In the genomic region with DNA sequence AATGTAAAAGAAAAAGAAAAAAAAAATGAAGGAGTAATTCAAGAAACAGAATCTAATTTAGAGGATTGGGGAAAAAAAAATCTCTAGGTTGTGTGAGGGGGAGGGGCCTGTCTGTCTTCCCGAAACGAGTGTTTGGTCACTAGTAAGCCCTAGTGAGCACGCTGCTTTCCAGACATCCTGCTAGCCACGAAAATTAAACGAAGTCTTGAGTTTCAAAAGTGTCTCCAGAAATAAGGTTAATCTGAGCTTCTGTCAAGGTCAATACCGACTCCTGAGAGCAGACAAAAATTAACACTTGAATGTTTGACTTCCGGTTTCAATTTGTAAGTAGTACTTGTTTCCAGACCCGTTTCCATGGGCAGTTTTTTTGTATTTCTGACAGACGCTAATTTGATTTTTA, we compare ENCODE assay signal across 8 mouse cellular contexts. TPM values are rescaled to one million over a fixed set of nuclear protein-coding genes. Genes with fewer than 3 reads are reported as not detected.
A peak's percentile ranks its signal among the peaks of the same experiment; 100 is the strongest.
DNase-seq lines count a peak whose midpoint lies in the region; ATAC-seq and TF ChIP-seq lines count a peak whose summit lies in the region.

No protein-coding gene starts in this region.

- peaks cover 5% of the 10 kb centered on the region for H3K4me1 ChIP-seq in testis, adult 2 months (ENCODE audit: control insufficient read depth, insufficient read depth, low read length)
- H3K4me1 ChIP-seq in brown adipose tissue, adult 24 weeks (ENCODE audit: control insufficient read depth, insufficient read depth, insufficient read length, low read length) = peaks cover 3% of the 10 kb centered on the region; the same call in 1 of the 2 replicates
- H3K4me1 ChIP-seq in intestine, embryonic 16.5 days (ENCODE audit: control insufficient read depth, insufficient read depth, low read length) = peaks cover 3% of the 10 kb centered on the region; the same call in 1 of the 2 replicates
- H3K4me1 ChIP-seq in liver, embryonic 15.5 days (replicated peaks) = peaks cover 33% of the 10 kb centered on the region

- peak overlapping the region; percentile 87 for H3K4me2 ChIP-seq in intestine, embryonic 16.5 days (ENCODE audit: low read depth, low read length)
- H3K4me2 ChIP-seq in liver, embryonic 15.5 days = peak overlapping the region; percentile 83

- DNase-seq in testis, postnatal 14 days (ENCODE audit: low spot score) = no peak
- peak; percentile 43 for DNase-seq in forelimb bud, embryonic 11.5 days (ENCODE audit: low read depth, low spot score)
- peak; percentile 30 for DNase-seq in retina, postnatal 1 day
- DNase-seq in ovary, postnatal 14 days (ENCODE audit: low spot score) = no peak

- H3K36me3 ChIP-seq in testis, adult 2 months (ENCODE audit: control insufficient read depth, insufficient read depth, low read length) = no peaks in the 10 kb centered on the region
- no peaks in the 10 kb centered on the region for H3K36me3 ChIP-seq in intestine, embryonic 16.5 days (ENCODE audit: control insufficient read depth, insufficient read depth, low read length)
- H3K36me3 ChIP-seq in liver, embryonic 15.5 days (replicated peaks) = no peaks in the 10 kb centered on the region

- 0 out of 2 replicates have a peak, but pooled peaks have one; percentile 24 for ATAC-seq in intestine, embryonic 16.5 days
- no peak for ATAC-seq in liver, embryonic 15.5 days (ENCODE audit: insufficient read depth)

- no peak for TF ChIP-seq CTCF in testis, adult 2 months (IDR thresholded peaks at IDR 0.05; ENCODE audit: control insufficient read depth, insufficient read depth, insufficient replicate concordance, low read depth, low read length)

- H3K27ac ChIP-seq in testis, adult 2 months (ENCODE audit: control insufficient read depth, insufficient read depth, low read depth, low read length) = no peak overlapping the region
- H3K27ac ChIP-seq in brown adipose tissue, adult 24 weeks (replicated peaks; ENCODE audit: low read depth, low read length) = 0 out of 2 replicates have a peak overlapping the region, but pooled peaks have one; percentile 4
- H3K27ac ChIP-seq in intestine, embryonic 16.5 days (ENCODE audit: low read length) = peak overlapping the region; percentile 18; the same call in 1 of the 2 replicates
- H3K27ac ChIP-seq in liver, embryonic 15.5 days (replicated peaks) = no peak overlapping the region

- no peak for TF ChIP-seq POLR2A in testis, adult 2 months (IDR thresholded peaks at IDR 0.05; ENCODE audit: control insufficient read depth, low read depth, low read length)

- no peaks in the 10 kb centered on the region for H3K9me3 ChIP-seq in intestine, embryonic 16.5 days (ENCODE audit: control insufficient read depth, low read length)
- H3K9me3 ChIP-seq in liver, embryonic 15.5 days (replicated peaks) = no peaks in the 10 kb centered on the region

- H3K27me3 ChIP-seq in testis, adult 2 months (ENCODE audit: control insufficient read depth, insufficient read depth, low read length) = no peaks in the 10 kb centered on the region
- H3K27me3 ChIP-seq in intestine, embryonic 16.5 days (replicated peaks; ENCODE audit: control insufficient read depth, insufficient read depth, low read length) = no peaks in the 10 kb centered on the region
- H3K27me3 ChIP-seq in liver, embryonic 15.5 days = peaks cover 8% of the 10 kb centered on the region; the same call in 1 of the 2 replicates

- peak overlapping the region; percentile 87 for H3K9ac ChIP-seq in intestine, embryonic 16.5 days (ENCODE audit: low read depth, low read length)
- peak overlapping the region; percentile 45 for H3K9ac ChIP-seq in liver, embryonic 15.5 days

- peak overlapping the region; percentile 39; the same call in 1 of the 2 replicates for H3K4me3 ChIP-seq in testis, adult 2 months (ENCODE audit: control insufficient read depth, low read depth, low read length)
- peak overlapping the region; percentile 60 for H3K4me3 ChIP-seq in brown adipose tissue, adult 24 weeks (ENCODE audit: insufficient read depth, low read depth, low read length)
- H3K4me3 ChIP-seq in intestine, embryonic 16.5 days (ENCODE audit: low read length) = peak overlapping the region; percentile 78
- H3K4me3 ChIP-seq in liver, embryonic 15.5 days (replicated peaks) = peak overlapping the region; percentile 65

- WGBS in intestine, embryonic 16.5 days = 3% methylated on average over 9 of the region's 9 CpGs
- WGBS in liver, embryonic 15.5 days (ENCODE audit: insufficient replicate concordance) = 2% methylated on average over 9 of the region's 9 CpGs

RNA-seq across cellular contexts. Expression of gene Stambpl1, which starts 1.1 kb away (rescaled TPM):
- 38.0 and 42.9 TPM in 2 replicates for polyA plus RNA-seq in testis, adult 2 months (2012; rRNA removed)
- 3.9 and 5.9 TPM in 2 replicates for polyA plus RNA-seq in brown adipose tissue, adult 24 weeks (2012; ENCODE audit: insufficient read depth, insufficient read length, missing spikeins)
- polyA plus RNA-seq in intestine, embryonic 16.5 days (2015; fragmentation: Nextera tagmentation; extraction: Ambion mirVana) = 22.9 and 24.3 TPM in 2 replicates
- polyA plus RNA-seq in liver, embryonic 15.5 days (2015; fragmentation: Nextera tagmentation; extraction: Ambion mirVana) = 4.7 and 5.1 TPM in 2 replicates

RNA-seq across cellular contexts. Expression of gene Ankrd22, which starts 27.3 kb away (rescaled TPM):
- 2.2 and 2.8 TPM in 2 replicates for polyA plus RNA-seq in testis, adult 2 months (2012; rRNA removed)
- not detected in 2 replicates for polyA plus RNA-seq in brown adipose tissue, adult 24 weeks (2012; ENCODE audit: insufficient read depth, insufficient read length, missing spikeins)
- polyA plus RNA-seq in intestine, embryonic 16.5 days (2015; fragmentation: Nextera tagmentation; extraction: Ambion mirVana) = 2.6 TPM in 2 replicates
- polyA plus RNA-seq in liver, embryonic 15.5 days (2015; fragmentation: Nextera tagmentation; extraction: Ambion mirVana) = 0.45 and 0.50 TPM in 2 replicates

Comparison
In these comparisons a context has a peak if more than half of its experiments do, and no peak if none do; other contexts are left out.
1. H3K27ac ChIP-seq: peak in brown adipose tissue, adult 24 weeks (single experiment) and intestine, embryonic 16.5 days (single experiment); none in testis, adult 2 months (single experiment) and liver, embryonic 15.5 days (single experiment).
2. DNase-seq: peak in forelimb bud, embryonic 11.5 days (single experiment) and retina, postnatal 1 day (single experiment); none in testis, postnatal 14 days (single experiment) and ovary, postnatal 14 days (single experiment).
3. Peak in every context shown above with its lines, with median percentiles within 50 percentile points of each other: H3K4me3 ChIP-seq.